Mouse (Mus musculus) ovary, adult 10 weeks (tissue): ENCODE results near the gene Ifrd1. TPM values are rescaled to one million over a fixed set of nuclear protein-coding genes. Genes with fewer than 3 reads are reported as not detected.

ENCODE experiments used
- polyA plus RNA-seq: library from polyadenylated mRNA; stranded (reverse); fragments of 350-450 nt; fragmentation: Illumina TruSeq; extraction: RNeasy Lipid Tissue Mini Kit (QIAGEN cat#74804); gene quantifications from one replicate; pipeline ENCODE4 v1.2.3, GENCODE M21; 2014

Gene Ifrd1
- 181 TPM for polyA plus RNA-seq

GRCm38 (mm10) chr12:40248454-40249180 is at the start of gene Ifrd1:
Gene Ifrd1 (minus strand): TSS chr12:40248504.

GRCm38 (mm10) chr12:40199302-40199701 is 49.0 kb downstream of the Ifrd1 start, which contains the start of gene Lsmem1:
Gene Lsmem1 (minus strand): TSS chr12:40199490.

Other genes with a start within 250 kb of the Ifrd1 start
- 108 TPM for gene Arl4a, start 210.5 kb downstream of the Ifrd1 start, polyA plus RNA-seq
- 2.6 TPM for gene Scin, start 114.3 kb downstream of the Ifrd1 start, polyA plus RNA-seq
- gene Lsmem1, start 49.0 kb downstream of the Ifrd1 start, polyA plus RNA-seq = not detected
- 219 TPM for gene Zfp277, start 197.4 kb upstream of the Ifrd1 start, polyA plus RNA-seq
- gene Dock4, start 197.4 kb upstream of the Ifrd1 start, polyA plus RNA-seq = 51.3 TPM